Mouse (Mus musculus) lung, postnatal 0 days (tissue): ENCODE results near the gene Ninl.

Source experiments
- CTCF ChIP-seq: IDR thresholded peaks from 2 replicates; pipeline ENCODE4 v1.5.1; 2016; ENCODE audit warnings: antibody characterized with exemption, mild to moderate bottlenecking
- EP300 ChIP-seq: IDR thresholded peaks from 2 replicates; pipeline ENCODE4 v1.6.1; 2016; ENCODE audit warnings: antibody characterized with exemption, mild to moderate bottlenecking, control low read depth

DNA sequence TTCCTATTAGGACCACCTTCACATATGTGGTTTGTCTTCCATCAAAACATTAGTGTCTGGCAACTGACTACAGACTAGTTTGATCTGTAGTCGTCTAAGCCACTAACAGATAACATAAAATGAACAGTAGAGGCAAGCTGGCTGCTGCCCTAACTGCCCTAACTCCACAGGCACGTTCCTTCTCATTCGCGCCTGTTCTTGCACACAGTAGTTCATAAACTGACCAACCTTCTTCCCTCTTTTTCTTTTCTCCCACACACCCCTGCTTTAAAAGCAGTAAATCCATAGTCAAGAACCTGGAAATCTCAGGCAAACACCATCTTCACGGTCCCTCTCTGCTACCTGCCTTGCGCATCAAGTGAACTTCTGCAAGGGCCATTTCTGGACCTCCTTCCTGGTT, 31.2 kb downstream of the Ninl start:
- TF ChIP-seq CTCF, result no peak
- no peak for TF ChIP-seq EP300
